Mouse (Mus musculus) MEL (cell line): Measurements from ENCODE around the gene Grk5. TPM values are rescaled to one million over a fixed set of nuclear protein-coding genes. Genes with fewer than 3 reads are reported as not detected.
A peak's percentile ranks its signal among the peaks of the same experiment; 100 is the strongest.

Experiments
- DNase-seq: peaks from one replicate; pipeline ENCODE4 v3.0.0; 2011; ENCODE audit warnings: low read depth, low spot score
- H3K27ac ChIP-seq: 2 replicates; pipeline ENCODE4 v1.5.1; 2012; ENCODE audit warnings: low read depth, mild to moderate bottlenecking, control low read depth, low read length, moderate library complexity; ENCODE audit not compliant: control insufficient read depth
- H3K27me3 ChIP-seq, 2 experiments: fragments of 150-350 bp in 1 of 2; sonication (generic) in 1 of 2; 2 replicates each; pipeline ENCODE4 v1.6.1; 2012; ENCODE audit warnings: low read length in 2 of 2, mild to moderate bottlenecking in 2 of 2, improper control_type of control experiment in 1 of 2, moderate library complexity in 1 of 2; ENCODE audit not compliant: insufficient read depth in 2 of 2, control insufficient read depth in 1 of 2
- H3K36me3 ChIP-seq, 2 experiments: 2 replicates each; pipeline ENCODE4 v1.6.1; 2012 to 2014; ENCODE audit warnings: low read length in 2 of 2, improper control_type of control experiment in 1 of 2, inconsistent platforms in 1 of 2, mild to moderate bottlenecking in 1 of 2; ENCODE audit not compliant: insufficient read depth in 2 of 2, control insufficient read depth in 1 of 2
- H3K4me1 ChIP-seq, 2 experiments: fragments of 150-350 bp in 1 of 2; sonication (generic) in 1 of 2; 2 replicates each; pipeline ENCODE4 v1.6.1; 2012; ENCODE audit warnings: low read length in 2 of 2, improper control_type of control experiment in 1 of 2, mild to moderate bottlenecking in 1 of 2; ENCODE audit not compliant: insufficient read depth in 2 of 2, control insufficient read depth in 1 of 2
- H3K4me3 ChIP-seq, 2 experiments: fragments of 150-350 bp in 1 of 2; sonication (generic) in 1 of 2; 2 replicates each; pipeline ENCODE4 v1.5.1; 2012; ENCODE audit warnings: low read depth in 2 of 2, low read length in 2 of 2, mild to moderate bottlenecking in 2 of 2, moderate library complexity in 2 of 2, control low read depth in 1 of 2, improper control_type of control experiment in 1 of 2; ENCODE audit not compliant: control insufficient read depth in 1 of 2, insufficient read depth in 1 of 2
- H3K79me2 ChIP-seq: 2 replicates; pipeline ENCODE4 v1.6.1; 2012; ENCODE audit warnings: mild to moderate bottlenecking, low read length, moderate library complexity; ENCODE audit not compliant: control insufficient read depth, poor library complexity, insufficient read depth
- H3K9ac ChIP-seq: 2 replicates; pipeline ENCODE4 v1.6.1; 2012; ENCODE audit warnings: low read depth, mild to moderate bottlenecking, control low read depth, low read length, moderate library complexity; ENCODE audit not compliant: control insufficient read depth, poor library complexity, severe bottlenecking
- H3K9me3 ChIP-seq: fragments of 150-350 bp; sonication (generic); replicated peaks from 2 replicates; pipeline ENCODE4 v1.6.1; 2012; ENCODE audit warnings: mild to moderate bottlenecking, low read length, improper control_type of control experiment, moderate library complexity; ENCODE audit not compliant: insufficient read depth
- BHLHE40 ChIP-seq: IDR thresholded peaks from 2 replicates; pipeline ENCODE4 v1.6.1; 2012; ENCODE audit warnings: low read depth, mild to moderate bottlenecking, inconsistent platforms, low read length, improper control_type of control experiment, borderline replicate concordance
- CHD1 ChIP-seq: IDR thresholded peaks from 2 replicates; pipeline ENCODE4 v1.6.1; 2012; ENCODE audit warnings: low read depth, mild to moderate bottlenecking, inconsistent platforms, low read length, improper control_type of control experiment
- CHD2 ChIP-seq: IDR thresholded peaks from 2 replicates; pipeline ENCODE4 v1.6.1; 2011; ENCODE audit warnings: low read length, improper control_type of control experiment
- CTCF ChIP-seq, 3 experiments: IDR thresholded peaks in 2 of 3; conservative IDR thresholded peaks in 1 of 3; 2 replicates each; pipeline ENCODE4 v1.5.1; 2011 to 2012; ENCODE audit warnings: low read length in 3 of 3, low read depth in 2 of 3, mild to moderate bottlenecking in 2 of 3, improper control_type of control experiment in 1 of 3, inconsistent platforms in 1 of 3, mixed read lengths in 1 of 3, moderate library complexity in 1 of 3; ENCODE audit not compliant: control insufficient read depth in 1 of 3, insufficient read depth in 1 of 3, poor library complexity in 1 of 3, severe bottlenecking in 1 of 3
- E2F4 ChIP-seq: IDR thresholded peaks from 2 replicates; pipeline ENCODE4 v1.6.1; 2011; ENCODE audit warnings: low read depth, low read length, improper control_type of control experiment, borderline replicate concordance
- EP300 ChIP-seq, 2 experiments: IDR thresholded peaks; 2 replicates each; pipeline ENCODE4 v1.6.1; 2011; ENCODE audit warnings: improper control_type of control experiment in 2 of 2, low read length in 2 of 2, low read depth in 1 of 2, mild to moderate bottlenecking in 1 of 2
- ETS1 ChIP-seq: IDR thresholded peaks from 2 replicates; pipeline ENCODE4 v1.6.1; 2012; ENCODE audit warnings: low read depth, mild to moderate bottlenecking, inconsistent platforms, low read length, improper control_type of control experiment, moderate library complexity
- GABPA ChIP-seq: IDR thresholded peaks from 2 replicates; pipeline ENCODE4 v1.6.1; 2012; ENCODE audit warnings: low read depth, mild to moderate bottlenecking, inconsistent platforms, low read length, improper control_type of control experiment, moderate library complexity
- GATA1 ChIP-seq: IDR thresholded peaks from 2 replicates; pipeline ENCODE4 v1.6.1; 2011; ENCODE audit warnings: low read depth, low read length, improper control_type of control experiment
- HCFC1 ChIP-seq: IDR thresholded peaks from 2 replicates; pipeline ENCODE4 v1.6.1; 2012; ENCODE audit warnings: low read depth, mild to moderate bottlenecking, inconsistent platforms, low read length, improper control_type of control experiment, moderate library complexity
- JUND ChIP-seq: IDR thresholded peaks from 2 replicates; pipeline ENCODE4 v1.6.1; 2011; ENCODE audit warnings: low read depth, mild to moderate bottlenecking, improper control_type of control experiment, low read length
- KAT2A ChIP-seq: conservative IDR thresholded peaks from 2 replicates; pipeline ENCODE4 v1.6.1; 2012; ENCODE audit warnings: low read depth, low read length, improper control_type of control experiment, inconsistent platforms
- MAFK ChIP-seq: IDR thresholded peaks from 2 replicates; pipeline ENCODE4 v1.6.1; 2011; ENCODE audit warnings: low read depth, mild to moderate bottlenecking, low read length, improper control_type of control experiment, borderline replicate concordance
- MAX ChIP-seq: IDR thresholded peaks from 2 replicates; pipeline ENCODE4 v1.6.1; 2011; ENCODE audit warnings: low read length, improper control_type of control experiment
- MAZ ChIP-seq: IDR thresholded peaks from 2 replicates; pipeline ENCODE4 v1.6.1; 2012; ENCODE audit warnings: low read depth, mild to moderate bottlenecking, inconsistent platforms, low read length, improper control_type of control experiment
- MEF2A ChIP-seq: IDR thresholded peaks from 2 replicates; pipeline ENCODE4 v1.6.1; 2014; ENCODE audit warnings: low read depth, mild to moderate bottlenecking, inconsistent platforms, low read length, improper control_type of control experiment; ENCODE audit not compliant: poor library complexity, insufficient replicate concordance, severe bottlenecking; ENCODE audit errors: extremely low read depth
- MYB ChIP-seq: IDR thresholded peaks from 2 replicates; pipeline ENCODE4 v1.6.1; 2011; ENCODE audit warnings: mild to moderate bottlenecking, low read depth, low read length, improper control_type of control experiment
- MYC ChIP-seq: IDR thresholded peaks from 2 replicates; pipeline ENCODE4 v1.6.1; 2011; ENCODE audit warnings: low read depth, mild to moderate bottlenecking, low read length, improper control_type of control experiment, moderate library complexity
- NRF1 ChIP-seq: IDR thresholded peaks from 2 replicates; pipeline ENCODE4 v1.6.1; 2014; ENCODE audit warnings: low read depth, mild to moderate bottlenecking, inconsistent platforms, low read length, improper control_type of control experiment, moderate library complexity; ENCODE audit not compliant: poor library complexity, insufficient read depth, severe bottlenecking
- POLR2A ChIP-seq, 2 experiments: IDR thresholded peaks; 2 replicates each; pipeline ENCODE4 v1.6.1; 2011 to 2012; ENCODE audit warnings: low read length in 2 of 2, mild to moderate bottlenecking in 2 of 2, control low read depth in 1 of 2, improper control_type of control experiment in 1 of 2, low read depth in 1 of 2, moderate library complexity in 1 of 2; ENCODE audit not compliant: control insufficient read depth in 1 of 2, insufficient read depth in 1 of 2, poor library complexity in 1 of 2
- POLR2AphosphoS2 ChIP-seq: IDR thresholded peaks from 2 replicates; pipeline ENCODE4 v1.6.1; 2011; ENCODE audit warnings: low read length, improper control_type of control experiment
- POLR2AphosphoS5 ChIP-seq: IDR thresholded peaks from 2 replicates; pipeline ENCODE4 v1.6.1; 2012; ENCODE audit warnings: low read depth, borderline replicate concordance, mild to moderate bottlenecking, inconsistent platforms, low read length, moderate library complexity, mixed read lengths
- RAD21 ChIP-seq: IDR thresholded peaks from 2 replicates; pipeline ENCODE4 v1.6.1; 2011; ENCODE audit warnings: mild to moderate bottlenecking, low read depth, low read length, improper control_type of control experiment
- RCOR1 ChIP-seq: IDR thresholded peaks from 2 replicates; pipeline ENCODE4 v1.6.1; 2012; ENCODE audit warnings: low read depth, mild to moderate bottlenecking, inconsistent platforms, low read length, improper control_type of control experiment
- SIN3A ChIP-seq: IDR thresholded peaks from 2 replicates; pipeline ENCODE4 v1.6.1; 2012; ENCODE audit warnings: low read length, improper control_type of control experiment, inconsistent platforms
- SMC3 ChIP-seq: IDR thresholded peaks from 2 replicates; pipeline ENCODE4 v1.6.1; 2011; ENCODE audit warnings: low read depth, low read length, improper control_type of control experiment
- TCF12 ChIP-seq: IDR thresholded peaks from 2 replicates; pipeline ENCODE4 v1.6.1; 2014; ENCODE audit warnings: low read depth, mild to moderate bottlenecking, inconsistent platforms, low read length, improper control_type of control experiment, moderate library complexity
- USF1 ChIP-seq: IDR thresholded peaks from 2 replicates; pipeline ENCODE4 v1.6.1; 2014; ENCODE audit warnings: low read depth, mild to moderate bottlenecking, inconsistent platforms, low read length, improper control_type of control experiment, moderate library complexity
- ZC3H11A ChIP-seq: IDR thresholded peaks from 2 replicates; pipeline ENCODE4 v1.6.1; 2012; ENCODE audit warnings: low read depth, mild to moderate bottlenecking, inconsistent platforms, low read length, improper control_type of control experiment
- ZKSCAN1 ChIP-seq: IDR thresholded peaks from 2 replicates; pipeline ENCODE4 v1.6.1; 2012; ENCODE audit warnings: low read depth, mild to moderate bottlenecking, inconsistent platforms, low read length, improper control_type of control experiment, moderate library complexity
- ZMIZ1 ChIP-seq: IDR thresholded peaks from 2 replicates; pipeline ENCODE4 v1.6.1; 2012; ENCODE audit warnings: low read depth, mild to moderate bottlenecking, inconsistent platforms, low read length, improper control_type of control experiment, moderate library complexity
- ZNF384 ChIP-seq: IDR thresholded peaks from 2 replicates; pipeline ENCODE4 v1.6.1; 2012; ENCODE audit warnings: low read depth, mild to moderate bottlenecking, inconsistent platforms, low read length, improper control_type of control experiment
- polyA plus RNA-seq, 2 experiments: library from polyadenylated mRNA; stranded (reverse) in 1 of 2; unstranded in 1 of 2; fragments of >175 nt in 1 of 2; fragments of >200 nt in 1 of 2; gene quantifications; 2 replicates each; pipeline versions ENCODE4 v1.2.1 to v1.2.4; 2012; ENCODE audit warnings: low replicate concordance in 2 of 2, low read depth in 1 of 2; ENCODE audit not compliant: insufficient read length in 2 of 2, insufficient read depth in 1 of 2, missing spikeins in 1 of 2
- total RNA-seq: library from RNA; depleted of rRNA; stranded (reverse); fragments of 300-350 nt; gene quantifications from 2 replicates; pipeline ENCODE4 v1.2.3, GENCODE M21; 2012

Gene Grk5
- total and polyA plus RNA-seq, 3 experiments: 4.2 to 8.1 TPM; not detected in 1

DNA sequence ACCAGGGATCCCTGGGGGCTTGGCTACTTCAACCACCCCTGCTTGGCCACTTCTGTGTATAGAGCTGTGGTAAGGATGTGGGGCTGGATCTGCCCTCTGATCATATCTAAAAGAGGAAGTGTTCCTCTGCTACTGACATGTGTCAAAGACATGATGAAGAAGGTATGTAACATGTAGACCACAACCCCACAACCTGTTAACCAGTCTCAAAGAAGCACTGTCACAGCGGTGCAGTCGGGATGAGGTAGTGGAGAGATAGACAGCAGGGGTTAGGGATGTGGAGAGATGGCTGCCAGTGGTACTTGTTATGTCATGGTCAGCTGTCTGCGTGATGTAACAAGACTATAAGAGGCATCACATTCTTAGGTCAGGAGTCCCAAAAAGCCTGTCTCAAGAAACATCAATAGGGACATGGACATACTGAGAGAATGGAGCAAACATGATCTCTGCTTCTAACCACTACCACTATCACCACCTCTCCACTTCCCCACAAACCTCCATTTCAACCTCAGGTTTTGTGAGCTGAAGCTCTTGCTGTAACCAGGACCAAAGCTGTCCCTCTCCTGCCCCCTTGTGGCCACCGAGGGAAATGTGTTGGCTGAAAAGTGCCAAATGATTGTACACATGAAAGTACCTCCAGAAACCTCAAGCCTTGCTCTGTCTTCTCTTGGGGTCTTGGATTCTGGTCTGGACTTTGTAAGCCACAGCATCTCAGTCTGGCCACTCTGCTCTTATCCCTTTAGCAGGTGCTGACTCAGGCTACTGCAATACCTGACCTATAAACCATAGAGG lies 194.8 kb downstream of the Grk5 start (continued):
- TF ChIP-seq NRF1 (0 out of 2 replicates have a peak, but pooled peaks have one; percentile 18), HCFC1 (0 out of 2 replicates have a peak, but pooled peaks have one; percentile 43), CHD1 (no peak), MEF2A (no peak), ZMIZ1 (no peak), RCOR1 (peak; percentile 68), MYC (no peak), ETS1 (peak; percentile 8), GABPA (no peak), KAT2A (no peak), MAFK (no peak), JUND (peak; percentile 70; the same call in 1 of the 2 replicates), CHD2 (no peak), MAX (peak; percentile 57), SIN3A (peak; percentile 73), ZNF384 (peak; percentile 69; the same call in 1 of the 2 replicates), POLR2AphosphoS2 (no peak), ZC3H11A (peak; percentile 98), MAZ (no peak), RAD21 (peak; percentile 99), E2F4 (no peak), ZKSCAN1 (no peak), TCF12 (peak; percentile 71)

DNA sequence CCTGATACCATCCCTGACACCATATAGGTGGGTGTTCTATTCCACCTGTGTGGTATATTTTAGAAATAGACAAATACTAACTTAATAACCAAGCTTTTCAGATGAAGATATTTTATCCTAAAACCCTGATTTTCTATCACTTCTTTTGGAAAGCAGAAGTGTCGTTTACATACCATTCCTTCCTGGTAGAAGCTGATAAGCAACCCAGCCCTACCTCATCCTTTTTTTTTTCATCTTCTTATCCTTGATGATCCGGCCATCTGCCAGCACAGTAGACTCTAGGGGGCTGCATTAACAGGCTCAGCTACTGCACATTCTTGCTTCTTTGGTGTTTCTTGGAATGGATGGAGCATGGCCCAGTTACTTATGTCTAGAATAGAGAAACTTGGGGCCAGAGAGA lies 195.7 kb downstream of the Grk5 start:
- H3K9me3 ChIP-seq: no peaks in the 10 kb centered on the region
- H3K4me1 ChIP-seq: peaks cover 16 to 29% of the 10 kb centered on the region in 2 experiments
- peaks cover 0 to 24% of the 10 kb centered on the region in 2 experiments; a peak in 2 of 4 replicates for H3K36me3 ChIP-seq
- DNase-seq: peak; percentile 80
- no peak overlapping the region for H3K4me3 ChIP-seq
- H3K79me2 ChIP-seq: no peaks in the 10 kb centered on the region
- H3K27me3 ChIP-seq: no peaks in the 10 kb centered on the region
- H3K9ac ChIP-seq: no peak overlapping the region
- peak overlapping the region; percentile 29; the same call in 1 of the 2 replicates for H3K27ac ChIP-seq
- TF ChIP-seq GATA1 (peak; percentile 96), RAD21 (no peak), HCFC1 (0 out of 2 replicates have a peak, but pooled peaks have one; percentile 25), GABPA (no peak), POLR2A (IDR thresholded peaks at IDR 0.05; ENCODE audit: control insufficient read depth in 1 of 2, insufficient read depth in 1 of 2, low read depth in 1 of 2, low read length in 2 of 2, poor library complexity in 1 of 2) (no peak), POLR2AphosphoS5 (no peak), ZC3H11A (0 out of 2 replicates have a peak, but pooled peaks have one; percentile 10), MYB (0 out of 2 replicates have a peak, but pooled peaks have one; percentile 43), POLR2AphosphoS2 (no peak), RCOR1 (peak; percentile 99), MAZ (peak; percentile 19; the same call in 1 of the 2 replicates), MAX (no peak), EP300 (IDR thresholded peaks at IDR 0.05; ENCODE audit: low read depth in 1 of 2, low read length in 2 of 2) (peak; percentile 94 to 98), SIN3A (peak; percentile 79), USF1 (no peak), NRF1 (no peak), KAT2A (no peak), BHLHE40 (no peak), CHD2 (0 out of 2 replicates have a peak, but pooled peaks have one; percentile 17), ZMIZ1 (no peak), CTCF (IDR thresholded peaks at IDR 0.05 in 2 of 3, conservative IDR thresholded peaks at IDR 0.05 in 1 of 3; ENCODE audit: control insufficient read depth in 1 of 3, insufficient read depth in 1 of 3, low read depth in 2 of 3, low read length in 3 of 3, poor library complexity in 1 of 3, severe bottlenecking in 1 of 3) (peak in 1 of 3 experiments; percentile 1; a peak in 1 of 6 replicates), CHD1 (no peak), SMC3 (peak; percentile 22; the same call in 1 of the 2 replicates)
